Mouse (Mus musculus) kidney, embryonic 16.5 days (tissue): ENCODE data around the gene Zbtb7a. TPM values are rescaled to one million over a fixed set of nuclear protein-coding genes. Genes with fewer than 3 reads are reported as not detected.
"Not testable (repeated sequence)": the region's sequence is repeated elsewhere in the genome, so short reads cannot be mapped to it uniquely, and the experiment has no call there.

Experiments used
- ATAC-seq: fragments of 200-750 bp; cut with Nextera tagmentation; 2 replicates; pipeline ENCODE4 v1.8.0; 2017; ENCODE audit warnings: moderate TSS enrichment; ENCODE audit not compliant: low FRiP score, low TSS enrichment
- H3K27ac ChIP-seq: fragments of 300-500 bp; sonication (generic); 2 replicates; pipeline ENCODE4 v1.5.1; 2014; ENCODE audit warnings: low read length
- H3K27me3 ChIP-seq: fragments of 300-500 bp; sonication (generic); 2 replicates; pipeline ENCODE4 v1.6.1; 2014; ENCODE audit warnings: low read length, control low read depth, mixed read lengths; ENCODE audit not compliant: insufficient read depth
- H3K36me3 ChIP-seq: fragments of 300-500 bp; sonication (generic); 2 replicates; pipeline ENCODE4 v1.6.1; 2014; ENCODE audit warnings: low read length, control low read depth, mixed read lengths; ENCODE audit not compliant: insufficient read depth
- H3K4me1 ChIP-seq: fragments of 300-500 bp; sonication (generic); 2 replicates; pipeline ENCODE4 v1.6.1; 2014; ENCODE audit warnings: low read length, control low read depth, mixed read lengths; ENCODE audit not compliant: insufficient read depth
- H3K4me2 ChIP-seq: fragments of 300-500 bp; sonication (generic); replicated peaks from 2 replicates; pipeline ENCODE4 v1.6.1; 2014; ENCODE audit warnings: low read depth, low read length
- H3K4me3 ChIP-seq: fragments of 300-500 bp; sonication (generic); 2 replicates; pipeline ENCODE4 v1.5.1; 2014; ENCODE audit warnings: mild to moderate bottlenecking, low read length
- H3K9ac ChIP-seq: fragments of 300-500 bp; sonication (generic); replicated peaks from 2 replicates; pipeline ENCODE4 v1.6.1; 2014; ENCODE audit warnings: low read length
- H3K9me3 ChIP-seq: fragments of 300-500 bp; sonication (generic); 2 replicates; pipeline ENCODE4 v1.6.1; 2016; ENCODE audit warnings: low read length, control low read depth
- WGBS: fragments of 180-500 bp; shearing (Covaris S2); extraction: QIAGEN DNeasy Blood & Tissue Kit; methylation state at CpG from one replicate; pipeline ENCODE4 v1.1.7; 2014; 5-methylcytosine and 5-hydroxymethylcytosine counted together
- polyA plus RNA-seq: library from polyadenylated mRNA; unstranded; fragments of >200 nt; fragmentation: Nextera tagmentation; extraction: Ambion mirVana; gene quantifications from 2 replicates; pipeline ENCODE4 v1.2.1, GENCODE M21; 2015

Zbtb7a gene
- polyA plus RNA-seq, 1 experiment from 2014 or later: 25.2 TPM

GRCm38 (mm10) chr10:81167200-81168086 lies 32.4 kb downstream of the Zbtb7a start, which contains the start of gene Pias4:
Gene Pias4, minus strand, starts transcription at chr10:81167923.
- Histone ChIP-seq H3K4me3 (peak within 1 kb of the TSS; percentile 88), H3K4me2 (peak within 1 kb of the TSS; percentile 61)
- under 1% methylated on average over 60 of the region's 64 CpGs for WGBS

GRCm38 (mm10) chr10:81168087-81168431 lies 33.0 kb downstream of the Zbtb7a start:
- Histone ChIP-seq H3K27ac (peak overlapping the region; percentile 89), H3K36me3 (peaks cover 7% of the 10 kb centered on the region), H3K9me3 (no peaks in the 10 kb centered on the region), H3K4me1 (peaks cover 31% of the 10 kb centered on the region), H3K4me2 (peak overlapping the region; percentile 61), H3K4me3 (peak overlapping the region; percentile 88), H3K27me3 (no peaks in the 10 kb centered on the region), H3K9ac (peak overlapping the region; percentile 65)
- WGBS: 7% methylated on average over 5 of the region's 5 CpGs
- ATAC-seq: peak; percentile 58

More at GRCm38 (mm10) chr10:81167200-81168086, 32.4 kb downstream of the Zbtb7a start, which contains the start of gene Pias4:
- Histone ChIP-seq H3K36me3 (peaks cover 12% of the 10 kb centered on the region), H3K27ac (peak within 1 kb of the TSS; percentile 89), H3K9ac (peak within 1 kb of the TSS; percentile 80), H3K27me3 (no peaks in the 10 kb centered on the region), H3K4me1 (peaks cover 28% of the 10 kb centered on the region), H3K9me3 (no peaks in the 10 kb centered on the region)
- ATAC-seq: peak; percentile 85

- peak overlapping the region; percentile 61 for H3K4me2 ChIP-seq
- peaks cover under 1% of the 10 kb centered on the region; the same call in 1 of the 2 replicates for H3K36me3 ChIP-seq
- peaks cover 37% of the 10 kb centered on the region for H3K4me1 ChIP-seq
- peak; percentile 64 for ATAC-seq
- H3K27ac ChIP-seq: peak overlapping the region; percentile 89
- H3K9ac ChIP-seq: peak overlapping the region; percentile 65
- H3K9me3 ChIP-seq: no peaks in the 10 kb centered on the region
- no peaks in the 10 kb centered on the region for H3K27me3 ChIP-seq
- H3K4me3 ChIP-seq: peak overlapping the region; percentile 88
- WGBS: 2% methylated on average over 29 of the region's 29 CpGs
Measured at GRCm38 (mm10) chr10:81168521-81169244, 33.7 kb downstream of the Zbtb7a start.

- H3K4me1 ChIP-seq: peaks cover 42% of the 10 kb centered on the region
- peak overlapping the region; percentile 11 for H3K4me2 ChIP-seq
- H3K9ac ChIP-seq, H3K27me3 ChIP-seq, H3K9me3 ChIP-seq, H3K36me3 ChIP-seq, H3K4me3 ChIP-seq: not testable (repeated sequence)
- H3K27ac ChIP-seq: peak overlapping the region; percentile 32; the same call in 1 of the 2 replicates
- WGBS: 37% methylated on average over 8 of the region's 14 CpGs
- 0 out of 2 replicates have a peak, but pooled peaks have one; percentile 33 for ATAC-seq
Measured at GRCm38 (mm10) chr10:81169411-81169900, 34.4 kb downstream of the Zbtb7a start.

- 0 out of 2 replicates have a peak, but pooled peaks have one; percentile 3 for ATAC-seq
- H3K36me3 ChIP-seq: peaks cover 10% of the 10 kb centered on the region
- no peaks in the 10 kb centered on the region for H3K27me3 ChIP-seq
- H3K9me3 ChIP-seq: no peaks in the 10 kb centered on the region
- H3K4me1 ChIP-seq: peaks cover 42% of the 10 kb centered on the region
- H3K9ac ChIP-seq: peak overlapping the region; percentile 67
- H3K4me2 ChIP-seq: peak overlapping the region; percentile 43
- WGBS: 4% methylated on average over 21 of the region's 21 CpGs
- H3K27ac ChIP-seq: peak overlapping the region; percentile 92
- peak overlapping the region; percentile 12; the same call in 1 of the 2 replicates for H3K4me3 ChIP-seq
Measured at GRCm38 (mm10) chr10:81173132-81173531, 38.1 kb downstream of the Zbtb7a start.

- H3K9ac ChIP-seq: peak overlapping the region; percentile 65
- H3K9me3 ChIP-seq: no peaks in the 10 kb centered on the region
- no peaks in the 10 kb centered on the region for H3K27me3 ChIP-seq
- ATAC-seq: peak; percentile 36; the same call in 1 of the 2 replicates
- H3K4me2 ChIP-seq: peak overlapping the region; percentile 71
- H3K27ac ChIP-seq: peak overlapping the region; percentile 91
- H3K4me3 ChIP-seq: peak overlapping the region; percentile 40
- WGBS: 2% methylated on average over 29 of the region's 29 CpGs
- H3K36me3 ChIP-seq: peaks cover 26% of the 10 kb centered on the region
- peaks cover 46% of the 10 kb centered on the region for H3K4me1 ChIP-seq
Measured at GRCm38 (mm10) chr10:81174617-81175344, 39.8 kb downstream of the Zbtb7a start.

GRCm38 (mm10) chr10:81175345-81175701 lies 40.3 kb downstream of the Zbtb7a start:
- H3K4me3 ChIP-seq: peak overlapping the region; percentile 40; the same call in 1 of the 2 replicates
- not testable (repeated sequence) for H3K27me3 ChIP-seq, H3K9me3 ChIP-seq, ATAC-seq
- H3K36me3 ChIP-seq: peaks cover 32% of the 10 kb centered on the region
- peak overlapping the region; percentile 91 for H3K27ac ChIP-seq
- H3K4me1 ChIP-seq: peaks cover 46% of the 10 kb centered on the region
- 4% methylated on average over 4 of the region's 4 CpGs for WGBS
- H3K9ac ChIP-seq: peak overlapping the region; percentile 65
- peak overlapping the region; percentile 71 for H3K4me2 ChIP-seq

- H3K4me3 ChIP-seq: peak overlapping the region; percentile 100
- peaks cover 38% of the 10 kb centered on the region for H3K36me3 ChIP-seq
- peak; percentile 23 for ATAC-seq
- H3K27me3 ChIP-seq: no peaks in the 10 kb centered on the region
- peak overlapping the region; percentile 10 for H3K9ac ChIP-seq
- peak overlapping the region; percentile 51 for H3K4me2 ChIP-seq
- no peaks in the 10 kb centered on the region for H3K9me3 ChIP-seq
- peak overlapping the region; percentile 91 for H3K27ac ChIP-seq
- peaks cover 46% of the 10 kb centered on the region for H3K4me1 ChIP-seq
- WGBS: 3% methylated on average over 13 of the region's 13 CpGs
Measured at GRCm38 (mm10) chr10:81175936-81176465, 41.0 kb downstream of the Zbtb7a start.
